Mouse (Mus musculus) central nervous system, embryonic 11.5 days (tissue): ENCODE results near the gene Adprh. TPM values are rescaled to one million over a fixed set of nuclear protein-coding genes. Genes with fewer than 3 reads are reported as not detected.

Source experiments
- polyA plus RNA-seq: library from polyadenylated mRNA; depleted of rRNA; stranded (reverse); fragments of >200 nt; gene quantifications from 2 replicates; pipeline ENCODE4 v1.2.3, GENCODE M21; 2012; rRNA removed

Adprh gene
- 63.0 and 70.7 TPM in 2 replicates for polyA plus RNA-seq

GRCm38 (mm10) chr16:38452442-38453202 is at the start of gene Adprh:
Gene Adprh, minus strand, starts transcription at chr16:38452703.

GRCm38 (mm10) chr16:38455511-38456418 is 3.3 kb upstream of the Adprh start, which contains the start of gene Cd80:
Gene Cd80, plus strand, starts transcription at chr16:38455561.

GRCm38 (mm10) chr16:38432498-38433425 is 19.7 kb downstream of the Adprh start, which contains the start of gene Pla1a:
Gene Pla1a, minus strand, starts transcription at chr16:38433145.

Other genes with a start within 250 kb of the Adprh start
- gene Nr1i2, start 157.9 kb downstream of the Adprh start, polyA plus RNA-seq: 0.09 and 0.28 TPM in 2 replicates
- gene Maats1, start 110.6 kb downstream of the Adprh start, polyA plus RNA-seq: 0.50 and 0.60 TPM in 2 replicates
- gene Cox17, start 105.7 kb downstream of the Adprh start, polyA plus RNA-seq: 119 and 221 TPM in 2 replicates
- not detected in 2 replicates for gene Gm21987, start 105.7 kb downstream of the Adprh start, polyA plus RNA-seq
- 4.8 and 7.5 TPM in 2 replicates for gene Popdc2, start 90.5 kb downstream of the Adprh start, polyA plus RNA-seq
- gene Pla1a, start 19.6 kb downstream of the Adprh start, polyA plus RNA-seq: 0.26 and 0.34 TPM in 2 replicates
- gene Cd80, start 2.9 kb upstream of the Adprh start, polyA plus RNA-seq: 0.24 and 0.35 TPM in 2 replicates
- gene Timmdc1, start 70.0 kb upstream of the Adprh start, polyA plus RNA-seq: 21.6 and 33.7 TPM in 2 replicates
- 48.6 and 74.0 TPM in 2 replicates for gene Poglut1, start 97.6 kb upstream of the Adprh start, polyA plus RNA-seq
- gene Tmem39a, start 106.0 kb upstream of the Adprh start, polyA plus RNA-seq: 60.4 and 144 TPM in 2 replicates